Mouse (Mus musculus) megakaryocyte, embryonic 14.5 days (primary cell): ENCODE results near the gene Cdk6. TPM values are rescaled to one million over a fixed set of nuclear protein-coding genes. Genes with fewer than 3 reads are reported as not detected.

Source experiments
- H3K27me3 ChIP-seq: replicated peaks from 2 replicates; pipeline ENCODE3; 2012; ENCODE audit warnings: inconsistent platforms
- H3K36me3 ChIP-seq: replicated peaks from 2 replicates; pipeline ENCODE3; 2012; ENCODE audit warnings: low read length, inconsistent platforms, mixed read lengths
- H3K4me1 ChIP-seq: 2 replicates; pipeline ENCODE4 v1.6.1; 2012; ENCODE audit warnings: inconsistent platforms
- H3K4me3 ChIP-seq: replicated peaks from 2 replicates; pipeline ENCODE3; 2012; ENCODE audit warnings: moderate library complexity, mild to moderate bottlenecking, inconsistent platforms
- H3K9me3 ChIP-seq: 2 replicates; pipeline ENCODE4 v1.6.1; 2012; ENCODE audit warnings: inconsistent platforms
- FLI1 ChIP-seq: IDR thresholded peaks from 2 replicates; pipeline ENCODE4 v1.6.1; 2012; ENCODE audit warnings: low read length, inconsistent platforms, mixed read lengths
- GATA1 ChIP-seq: IDR thresholded peaks from 3 replicates; pipeline ENCODE4 v1.6.1; 2012; ENCODE audit warnings: mixed read lengths, low read length, inconsistent platforms, borderline replicate concordance
- polyA plus RNA-seq: library from polyadenylated mRNA; stranded (reverse); fragments of >175 nt; gene quantifications from 2 replicates; pipeline ENCODE4 v1.2.3, GENCODE M21; 2012; ENCODE audit warnings: low replicate concordance; ENCODE audit not compliant: insufficient read depth

Cdk6 gene
- polyA plus RNA-seq, 1 experiment: 9.5 TPM

- no peaks in the 10 kb centered on the region for H3K27me3 ChIP-seq
- no peak for TF ChIP-seq FLI1
- TF ChIP-seq GATA1: no peak
- no peaks in the 10 kb centered on the region for H3K9me3 ChIP-seq
- peak overlapping the region; percentile 75 for H3K4me3 ChIP-seq
- H3K4me1 ChIP-seq: peaks cover 92% of the 10 kb centered on the region
- H3K36me3 ChIP-seq: peaks cover 59% of the 10 kb centered on the region
Observed at GRCm38 (mm10) chr5:3358687-3359520, 17.6 kb downstream of the Cdk6 start.

GRCm38 (mm10) chr5:3359914-3360313, 18.6 kb downstream of the Cdk6 start:
- H3K27me3 ChIP-seq: no peaks in the 10 kb centered on the region
- no peak overlapping the region for H3K4me3 ChIP-seq
- peaks cover 60% of the 10 kb centered on the region for H3K36me3 ChIP-seq
- H3K9me3 ChIP-seq: no peaks in the 10 kb centered on the region
- H3K4me1 ChIP-seq: peaks cover 91% of the 10 kb centered on the region
- TF ChIP-seq GATA1 (no peak), FLI1 (no peak)

- TF ChIP-seq FLI1 (no peak), GATA1 (no peak)
- no peaks in the 10 kb centered on the region for H3K9me3 ChIP-seq
- peaks cover 61% of the 10 kb centered on the region for H3K36me3 ChIP-seq
- peaks cover 87% of the 10 kb centered on the region for H3K4me1 ChIP-seq
- no peak overlapping the region for H3K4me3 ChIP-seq
- H3K27me3 ChIP-seq: no peaks in the 10 kb centered on the region
Observed at GRCm38 (mm10) chr5:3361252-3361651, 20.0 kb downstream of the Cdk6 start.

- H3K4me1 ChIP-seq: peaks cover 87% of the 10 kb centered on the region
- H3K9me3 ChIP-seq: no peaks in the 10 kb centered on the region
- no peak overlapping the region for H3K4me3 ChIP-seq
- peaks cover 61% of the 10 kb centered on the region for H3K36me3 ChIP-seq
- H3K27me3 ChIP-seq: no peaks in the 10 kb centered on the region
- no peak for TF ChIP-seq FLI1
Observed at GRCm38 (mm10) chr5:3362111-3362510, 20.8 kb downstream of the Cdk6 start.

GRCm38 (mm10) chr5:3363036-3363983, 22.0 kb downstream of the Cdk6 start:
- peaks cover 62% of the 10 kb centered on the region for H3K36me3 ChIP-seq

GRCm38 (mm10) chr5:3367045-3367444, 25.8 kb downstream of the Cdk6 start:
- TF ChIP-seq FLI1 (no peak), GATA1 (no peak)
- Histone ChIP-seq H3K4me3 (no peak overlapping the region), H3K27me3 (no peaks in the 10 kb centered on the region), H3K9me3 (no peaks in the 10 kb centered on the region; the same call in 1 of the 2 replicates), H3K36me3 (peaks cover 47% of the 10 kb centered on the region), H3K4me1 (peaks cover 84% of the 10 kb centered on the region)

More at GRCm38 (mm10) chr5:3363036-3363983, 22.0 kb downstream of the Cdk6 start:
- TF ChIP-seq GATA1: no peak
- no peak for TF ChIP-seq FLI1
- Histone ChIP-seq H3K9me3 (no peaks in the 10 kb centered on the region; the same call in 1 of the 2 replicates), H3K4me1 (peaks cover 82% of the 10 kb centered on the region), H3K4me3 (no peak overlapping the region), H3K27me3 (no peaks in the 10 kb centered on the region)

GRCm38 (mm10) chr5:3369317-3369716, 28.0 kb downstream of the Cdk6 start:
- TF ChIP-seq GATA1: no peak
- TF ChIP-seq FLI1: no peak
- Histone ChIP-seq H3K4me3 (no peak overlapping the region), H3K9me3 (no peaks in the 10 kb centered on the region; the same call in 1 of the 2 replicates), H3K36me3 (peaks cover 50% of the 10 kb centered on the region), H3K27me3 (no peaks in the 10 kb centered on the region), H3K4me1 (peaks cover 75% of the 10 kb centered on the region)

GRCm38 (mm10) chr5:3371212-3371611, 29.9 kb downstream of the Cdk6 start:
- Histone ChIP-seq H3K27me3 (no peaks in the 10 kb centered on the region), H3K9me3 (no peaks in the 10 kb centered on the region; the same call in 1 of the 2 replicates), H3K4me3 (peak overlapping the region; percentile 10), H3K4me1 (peaks cover 67% of the 10 kb centered on the region), H3K36me3 (peaks cover 50% of the 10 kb centered on the region)
- TF ChIP-seq GATA1: no peak

- Histone ChIP-seq H3K9me3 (no peaks in the 10 kb centered on the region; the same call in 1 of the 2 replicates), H3K36me3 (peaks cover 35% of the 10 kb centered on the region), H3K4me3 (no peak overlapping the region), H3K27me3 (no peaks in the 10 kb centered on the region), H3K4me1 (peaks cover 62% of the 10 kb centered on the region)
- no peak for TF ChIP-seq GATA1
- no peak for TF ChIP-seq FLI1
Observed at GRCm38 (mm10) chr5:3373170-3373569, 31.9 kb downstream of the Cdk6 start.
